Mouse (Mus musculus) kidney, embryonic 15.5 days (tissue): ENCODE measurements around the gene Larp7. TPM values are rescaled to one million over a fixed set of nuclear protein-coding genes. Genes with fewer than 3 reads are reported as not detected.

Experiments used
- ATAC-seq: fragments of 200-750 bp; cut with Nextera tagmentation; replicated peaks from 2 replicates; pipeline ENCODE4 v1.8.0; 2017; ENCODE audit warnings: moderate TSS enrichment; ENCODE audit not compliant: low FRiP score
- H3K27ac ChIP-seq: fragments of 300-500 bp; sonication (generic); 2 replicates; pipeline ENCODE4 v1.5.1; 2015; ENCODE audit warnings: mild to moderate bottlenecking, inconsistent platforms
- H3K27me3 ChIP-seq: fragments of 300-500 bp; sonication (generic); 2 replicates; pipeline ENCODE4 v1.6.1; 2015; ENCODE audit warnings: inconsistent platforms
- H3K36me3 ChIP-seq: fragments of 300-500 bp; sonication (generic); 2 replicates; pipeline ENCODE4 v1.6.1; 2015; ENCODE audit warnings: inconsistent platforms
- H3K4me1 ChIP-seq: fragments of 300-500 bp; sonication (generic); 2 replicates; pipeline ENCODE4 v1.6.1; 2015; ENCODE audit warnings: inconsistent platforms
- H3K4me2 ChIP-seq: fragments of 300-500 bp; sonication (generic); 2 replicates; pipeline ENCODE4 v1.6.1; 2015; ENCODE audit warnings: moderate library complexity, mild to moderate bottlenecking, inconsistent platforms
- H3K4me3 ChIP-seq: fragments of 300-500 bp; sonication (generic); replicated peaks from 2 replicates; pipeline ENCODE4 v1.5.1; 2015; ENCODE audit warnings: mild to moderate bottlenecking, inconsistent platforms
- H3K9ac ChIP-seq: fragments of 300-500 bp; sonication (generic); 2 replicates; pipeline ENCODE4 v1.6.1; 2015; ENCODE audit warnings: mild to moderate bottlenecking, inconsistent platforms
- H3K9me3 ChIP-seq: fragments of 300-500 bp; sonication (generic); replicated peaks from 2 replicates; pipeline ENCODE4 v1.6.1; 2016; ENCODE audit warnings: inconsistent platforms
- WGBS: fragments of 180-500 bp; shearing (Covaris S2); methylation state at CpG from one replicate; pipeline ENCODE4 v1.1.7; 2015; ENCODE audit warnings: mixed read lengths; 5-methylcytosine and 5-hydroxymethylcytosine counted together
- polyA plus RNA-seq: library from polyadenylated mRNA; unstranded; fragments of >200 nt; fragmentation: Nextera tagmentation; extraction: Ambion mirVana; gene quantifications from 2 replicates; pipeline ENCODE4 v1.2.1, GENCODE M21; 2015

Larp7 gene
- polyA plus RNA-seq, 1 experiment from 2014 or later = 66.3 TPM

GRCm38 (mm10) chr3:127539193-127539592, 14.0 kb downstream of the Larp7 start:
- Histone ChIP-seq H3K4me2 (no peak overlapping the region), H3K27me3 (no peaks in the 10 kb centered on the region), H3K4me1 (no peaks in the 10 kb centered on the region), H3K36me3 (peaks cover 44% of the 10 kb centered on the region), H3K9me3 (no peaks in the 10 kb centered on the region), H3K27ac (no peak overlapping the region), H3K4me3 (no peak overlapping the region), H3K9ac (no peak overlapping the region)
- 90% methylated on average over 6 of the region's 6 CpGs for WGBS
- ATAC-seq = no peak

- Histone ChIP-seq H3K4me2 (no peak overlapping the region), H3K4me3 (no peak overlapping the region), H3K27me3 (no peaks in the 10 kb centered on the region), H3K4me1 (no peaks in the 10 kb centered on the region), H3K9me3 (no peaks in the 10 kb centered on the region), H3K9ac (no peak overlapping the region), H3K27ac (no peak overlapping the region), H3K36me3 (no peaks in the 10 kb centered on the region)
- 9% methylated on average over 4 of the region's 4 CpGs for WGBS
- ATAC-seq = no peak
These were observed 22.9 kb downstream of the Larp7 start for GRCm38 (mm10) chr3:127530293-127530692.

GRCm38 (mm10) chr3:127529824-127530223, 23.3 kb downstream of the Larp7 start:
- Histone ChIP-seq H3K4me1 (no peaks in the 10 kb centered on the region), H3K27ac (no peak overlapping the region), H3K9me3 (no peaks in the 10 kb centered on the region), H3K4me2 (no peak overlapping the region), H3K27me3 (no peaks in the 10 kb centered on the region), H3K4me3 (no peak overlapping the region), H3K9ac (no peak overlapping the region), H3K36me3 (no peaks in the 10 kb centered on the region)
- 91% methylated on average over 4 of the region's 4 CpGs for WGBS
- ATAC-seq = no peak

GRCm38 (mm10) chr3:127529210-127529609, 23.9 kb downstream of the Larp7 start:
- H3K4me3 ChIP-seq = no peak overlapping the region
- H3K27ac ChIP-seq = no peak overlapping the region
- WGBS = 87% methylated on average over 3 of the region's 3 CpGs
- no peak overlapping the region for H3K4me2 ChIP-seq
- no peaks in the 10 kb centered on the region for H3K27me3 ChIP-seq
- H3K9ac ChIP-seq = no peak overlapping the region
- H3K4me1 ChIP-seq = no peaks in the 10 kb centered on the region
- ATAC-seq = no peak
- H3K9me3 ChIP-seq = no peaks in the 10 kb centered on the region
- no peaks in the 10 kb centered on the region for H3K36me3 ChIP-seq

GRCm38 (mm10) chr3:127527465-127528034, 25.6 kb downstream of the Larp7 start:
- Histone ChIP-seq H3K27ac (no peak overlapping the region), H3K9me3 (no peaks in the 10 kb centered on the region), H3K27me3 (no peaks in the 10 kb centered on the region), H3K4me1 (no peaks in the 10 kb centered on the region), H3K36me3 (no peaks in the 10 kb centered on the region), H3K9ac (no peak overlapping the region), H3K4me2 (no peak overlapping the region), H3K4me3 (no peak overlapping the region)
- no peak for ATAC-seq
- 80% methylated on average over 5 of the region's 5 CpGs for WGBS

GRCm38 (mm10) chr3:127525188-127525819, 27.8 kb downstream of the Larp7 start:
- Histone ChIP-seq H3K9me3 (no peaks in the 10 kb centered on the region), H3K36me3 (no peaks in the 10 kb centered on the region), H3K4me1 (no peaks in the 10 kb centered on the region), H3K27me3 (no peaks in the 10 kb centered on the region), H3K4me2 (no peak overlapping the region), H3K27ac (no peak overlapping the region), H3K9ac (no peak overlapping the region), H3K4me3 (no peak overlapping the region)
- 68% methylated on average over 8 of the region's 8 CpGs for WGBS
- no peak for ATAC-seq

GRCm38 (mm10) chr3:127521156-127521555, 32.0 kb downstream of the Larp7 start:
- 59% methylated on average over 10 of the region's 10 CpGs for WGBS
- Histone ChIP-seq H3K4me3 (no peak overlapping the region), H3K36me3 (no peaks in the 10 kb centered on the region), H3K27me3 (no peaks in the 10 kb centered on the region), H3K9ac (no peak overlapping the region), H3K9me3 (no peaks in the 10 kb centered on the region), H3K4me1 (no peaks in the 10 kb centered on the region), H3K4me2 (no peak overlapping the region), H3K27ac (no peak overlapping the region)
- no peak for ATAC-seq

- WGBS = 75% methylated on average over 6 of the region's 6 CpGs
- Histone ChIP-seq H3K27me3 (no peaks in the 10 kb centered on the region), H3K27ac (no peak overlapping the region), H3K36me3 (no peaks in the 10 kb centered on the region), H3K4me3 (no peak overlapping the region), H3K4me2 (no peak overlapping the region), H3K9ac (no peak overlapping the region), H3K4me1 (no peaks in the 10 kb centered on the region), H3K9me3 (no peaks in the 10 kb centered on the region)
- no peak for ATAC-seq
These were observed 32.8 kb downstream of the Larp7 start for GRCm38 (mm10) chr3:127520300-127520699.

GRCm38 (mm10) chr3:127515251-127515650, 37.9 kb downstream of the Larp7 start:
- ATAC-seq = no peak
- no peak overlapping the region for H3K4me3 ChIP-seq

GRCm38 (mm10) chr3:127513699-127514098, 39.5 kb downstream of the Larp7 start:
- Histone ChIP-seq H3K4me1 (no peaks in the 10 kb centered on the region), H3K9ac (no peak overlapping the region), H3K4me3 (no peak overlapping the region), H3K27ac (no peak overlapping the region), H3K27me3 (no peaks in the 10 kb centered on the region), H3K4me2 (no peak overlapping the region), H3K36me3 (no peaks in the 10 kb centered on the region), H3K9me3 (no peaks in the 10 kb centered on the region)
- WGBS = 79% methylated on average over 2 of the region's 2 CpGs
- ATAC-seq = no peak

More at GRCm38 (mm10) chr3:127515251-127515650, 37.9 kb downstream of the Larp7 start:
- Histone ChIP-seq H3K4me1 (no peaks in the 10 kb centered on the region), H3K4me2 (no peak overlapping the region), H3K27me3 (no peaks in the 10 kb centered on the region), H3K27ac (no peak overlapping the region), H3K36me3 (no peaks in the 10 kb centered on the region), H3K9ac (no peak overlapping the region), H3K9me3 (no peaks in the 10 kb centered on the region)
- WGBS = 95% methylated on average over 1 of the region's 1 CpGs

- WGBS = 72% methylated on average over 15 of the region's 15 CpGs
- no peaks in the 10 kb centered on the region for H3K9me3 ChIP-seq
- no peak overlapping the region for H3K4me3 ChIP-seq
- no peaks in the 10 kb centered on the region for H3K27me3 ChIP-seq
- H3K4me2 ChIP-seq = no peak overlapping the region
- no peak overlapping the region for H3K27ac ChIP-seq
- H3K36me3 ChIP-seq = no peaks in the 10 kb centered on the region
- H3K9ac ChIP-seq = no peak overlapping the region
- no peak for ATAC-seq
- H3K4me1 ChIP-seq = no peaks in the 10 kb centered on the region
These were observed 40.3 kb downstream of the Larp7 start for GRCm38 (mm10) chr3:127512794-127513335.

- Histone ChIP-seq H3K9ac (no peak overlapping the region), H3K4me1 (no peaks in the 10 kb centered on the region), H3K9me3 (no peaks in the 10 kb centered on the region), H3K27ac (no peak overlapping the region), H3K4me3 (no peak overlapping the region), H3K4me2 (no peak overlapping the region), H3K36me3 (no peaks in the 10 kb centered on the region), H3K27me3 (no peaks in the 10 kb centered on the region)
- 82% methylated on average over 12 of the region's 12 CpGs for WGBS
- ATAC-seq = no peak
These were observed 41.1 kb downstream of the Larp7 start for GRCm38 (mm10) chr3:127511786-127512746.
